Mouse (Mus musculus) cerebellum, adult 11 months (tissue): ENCODE data around the gene Slc5a2.
A peak's percentile ranks its signal among the peaks of the same experiment; 100 is the strongest.

Source experiments
- DNase-seq: peaks from one replicate; pipeline ENCODE4 v3.0.0; 2022

The Slc5a2 gene

GRCm38 (mm10) chr7:128265411-128265810 lies at the start of gene Slc5a2:
TSS of gene Slc5a2 (plus strand) at chr7:128265657.
- DNase-seq: no peak

GRCm38 (mm10) chr7:128219952-128220351 lies 45.5 kb upstream of the Slc5a2 start:
- DNase-seq: no peak

GRCm38 (mm10) chr7:128220936-128221335 lies 44.5 kb upstream of the Slc5a2 start:
- no peak for DNase-seq

GRCm38 (mm10) chr7:128231741-128232140 lies 33.7 kb upstream of the Slc5a2 start:
- DNase-seq: no peak

- DNase-seq: no peak
These were observed 30.7 kb upstream of the Slc5a2 start for GRCm38 (mm10) chr7:128234796-128235195.

- no peak for DNase-seq
These were observed 30.0 kb upstream of the Slc5a2 start for GRCm38 (mm10) chr7:128235481-128235880.

GRCm38 (mm10) chr7:128236426-128236825 lies 29.0 kb upstream of the Slc5a2 start:
- no peak for DNase-seq

- DNase-seq: peak; percentile 87
These were observed 28.4 kb upstream of the Slc5a2 start, which contains the start of gene Armc5 for GRCm38 (mm10) chr7:128236856-128237592. TSS of gene Armc5 (plus strand) at chr7:128237342.

- no peak for DNase-seq
These were observed 27.9 kb upstream of the Slc5a2 start for GRCm38 (mm10) chr7:128237593-128237926.

GRCm38 (mm10) chr7:128237927-128238778 lies 27.3 kb upstream of the Slc5a2 start, which contains the start of gene 9130023H24Rik:
TSS of gene 9130023H24Rik (minus strand) at chr7:128238031.
- peak; percentile 100 for DNase-seq

GRCm38 (mm10) chr7:128238991-128239390 lies 26.5 kb upstream of the Slc5a2 start:
- no peak for DNase-seq

GRCm38 (mm10) chr7:128240131-128240784 lies 25.2 kb upstream of the Slc5a2 start:
- DNase-seq: peak; percentile 52

- no peak for DNase-seq
These were observed 23.1 kb upstream of the Slc5a2 start for GRCm38 (mm10) chr7:128242331-128242730.

- no peak for DNase-seq
These were observed 21.5 kb upstream of the Slc5a2 start for GRCm38 (mm10) chr7:128243921-128244320.

- no peak for DNase-seq
These were observed 20.9 kb upstream of the Slc5a2 start for GRCm38 (mm10) chr7:128244410-128245025.

GRCm38 (mm10) chr7:128245547-128245946 lies 19.9 kb upstream of the Slc5a2 start:
- DNase-seq: no peak

GRCm38 (mm10) chr7:128246496-128247391 lies 18.7 kb upstream of the Slc5a2 start, which contains the start of gene Tgfb1i1:
TSS of gene Tgfb1i1 (plus strand) at chr7:128246812.
- DNase-seq: peak; percentile 33

- peak; percentile 82 for DNase-seq
These were observed 18.0 kb upstream of the Slc5a2 start for GRCm38 (mm10) chr7:128247443-128247842.

- no peak for DNase-seq
These were observed 17.1 kb upstream of the Slc5a2 start for GRCm38 (mm10) chr7:128248081-128249042.

GRCm38 (mm10) chr7:128249998-128250397 lies 15.5 kb upstream of the Slc5a2 start:
- no peak for DNase-seq

GRCm38 (mm10) chr7:128251946-128252345 lies 13.5 kb upstream of the Slc5a2 start:
- DNase-seq: no peak
